Mouse (Mus musculus) forebrain, embryonic 16.5 days (tissue): Measurements from ENCODE around the gene Cog1. TPM values are rescaled to one million over a fixed set of nuclear protein-coding genes. Genes with fewer than 3 reads are reported as not detected.
"Not testable (repeated sequence)": the region's sequence is repeated elsewhere in the genome, so short reads cannot be mapped to it uniquely, and the experiment has no call there.

Experiments used
- ATAC-seq: fragments of 200-750 bp; cut with Nextera tagmentation; 2 replicates; pipeline ENCODE4 v1.8.0; 2017; ENCODE audit warnings: mild to moderate bottlenecking, moderate library complexity
- H3K27ac ChIP-seq: fragments of 300-500 bp; sonication (generic); 2 replicates; pipeline ENCODE4 v1.5.1; 2014; ENCODE audit warnings: low read length, control low read depth
- H3K27me3 ChIP-seq: fragments of 300-500 bp; sonication (generic); replicated peaks from 2 replicates; pipeline ENCODE4 v1.6.1; 2014; ENCODE audit warnings: low read length; ENCODE audit not compliant: control insufficient read depth, insufficient read depth
- H3K36me3 ChIP-seq: fragments of 300-500 bp; sonication (generic); 2 replicates; pipeline ENCODE4 v1.6.1; 2014; ENCODE audit not compliant: control insufficient read depth, insufficient read depth
- H3K4me1 ChIP-seq: fragments of 300-500 bp; sonication (generic); replicated peaks from 2 replicates; pipeline ENCODE4 v1.6.1; 2014; ENCODE audit warnings: low read length; ENCODE audit not compliant: control insufficient read depth, insufficient read depth
- H3K4me2 ChIP-seq: fragments of 300-500 bp; sonication (generic); 2 replicates; pipeline ENCODE4 v1.6.1; 2014; ENCODE audit warnings: mild to moderate bottlenecking, low read length, control low read depth
- H3K4me3 ChIP-seq: fragments of 300-500 bp; sonication (generic); replicated peaks from 2 replicates; pipeline ENCODE4 v1.5.1; 2014; ENCODE audit warnings: mild to moderate bottlenecking, low read length, control low read depth
- H3K9ac ChIP-seq: fragments of 300-500 bp; sonication (generic); replicated peaks from 2 replicates; pipeline ENCODE4 v1.6.1; 2014; ENCODE audit warnings: low read depth, low read length, control low read depth
- H3K9me3 ChIP-seq: fragments of 300-500 bp; sonication (generic); 2 replicates; pipeline ENCODE4 v1.6.1; 2016; ENCODE audit warnings: low read length; ENCODE audit not compliant: control insufficient read depth
- WGBS: fragments of 180-500 bp; shearing (Covaris S2); extraction: QIAGEN DNeasy Blood & Tissue Kit; methylation state at CpG from one replicate; pipeline ENCODE4 v1.1.7; 2014; 5-methylcytosine and 5-hydroxymethylcytosine counted together
- polyA plus RNA-seq: library from polyadenylated mRNA; unstranded; fragments of >200 nt; fragmentation: Nextera tagmentation; extraction: Ambion mirVana; gene quantifications from 2 replicates; pipeline ENCODE4 v1.2.1, GENCODE M21; 2015

Gene Cog1
- polyA plus RNA-seq, 1 experiment from 2014 or later: 36.3 TPM

GRCm38 (mm10) chr11:113658763-113659162 lies 9.8 kb downstream of the Cog1 start:
- H3K27ac ChIP-seq: no peak overlapping the region
- no peak for ATAC-seq
- H3K4me1 ChIP-seq: peaks cover 9% of the 10 kb centered on the region
- no peaks in the 10 kb centered on the region for H3K9me3 ChIP-seq
- no peak overlapping the region for H3K4me3 ChIP-seq
- peaks cover 37% of the 10 kb centered on the region for H3K36me3 ChIP-seq
- no peak overlapping the region for H3K9ac ChIP-seq
- H3K4me2 ChIP-seq: no peak overlapping the region
- H3K27me3 ChIP-seq: no peaks in the 10 kb centered on the region
- 90% methylated on average over 4 of the region's 4 CpGs for WGBS

GRCm38 (mm10) chr11:113660213-113660612 lies 11.2 kb downstream of the Cog1 start:
- not testable (repeated sequence) for H3K27me3 ChIP-seq, ATAC-seq, H3K27ac ChIP-seq, H3K4me1 ChIP-seq, H3K4me2 ChIP-seq, H3K4me3 ChIP-seq, H3K9me3 ChIP-seq, H3K9ac ChIP-seq
- WGBS: 92% methylated on average over 3 of the region's 3 CpGs
- H3K36me3 ChIP-seq: peaks cover 33% of the 10 kb centered on the region

- no peaks in the 10 kb centered on the region for H3K27me3 ChIP-seq
- H3K9ac ChIP-seq: no peak overlapping the region
- H3K4me1 ChIP-seq: peaks cover 2% of the 10 kb centered on the region; the same call in 1 of the 2 replicates
- H3K9me3 ChIP-seq: no peaks in the 10 kb centered on the region
- no peak overlapping the region for H3K4me3 ChIP-seq
- H3K4me2 ChIP-seq: no peak overlapping the region
- ATAC-seq: no peak
- no peak overlapping the region for H3K27ac ChIP-seq
- WGBS: 87% methylated on average over 11 of the region's 11 CpGs
- H3K36me3 ChIP-seq: peaks cover 33% of the 10 kb centered on the region
Measured at GRCm38 (mm10) chr11:113660940-113661339, 12.0 kb downstream of the Cog1 start.

- ATAC-seq: no peak
- no peak overlapping the region for H3K27ac ChIP-seq
- H3K36me3 ChIP-seq: peaks cover 31% of the 10 kb centered on the region
- no peak overlapping the region for H3K9ac ChIP-seq
- WGBS: 91% methylated on average over 18 of the region's 18 CpGs
- no peak overlapping the region for H3K4me3 ChIP-seq
- H3K27me3 ChIP-seq: no peaks in the 10 kb centered on the region
- no peak overlapping the region for H3K4me2 ChIP-seq
- no peaks in the 10 kb centered on the region for H3K9me3 ChIP-seq
- H3K4me1 ChIP-seq: peaks cover 4% of the 10 kb centered on the region; the same call in 1 of the 2 replicates
Measured at GRCm38 (mm10) chr11:113661835-113662351, 12.9 kb downstream of the Cog1 start.

GRCm38 (mm10) chr11:113664279-113664678 lies 15.3 kb downstream of the Cog1 start:
- no peak overlapping the region for H3K4me3 ChIP-seq
- no peak overlapping the region for H3K9ac ChIP-seq
- H3K9me3 ChIP-seq: no peaks in the 10 kb centered on the region
- peaks cover 23% of the 10 kb centered on the region for H3K36me3 ChIP-seq
- no peak overlapping the region for H3K4me2 ChIP-seq
- ATAC-seq: no peak
- no peak overlapping the region for H3K27ac ChIP-seq
- H3K27me3 ChIP-seq: no peaks in the 10 kb centered on the region
- 68% methylated on average over 2 of the region's 2 CpGs for WGBS
- peaks cover 10% of the 10 kb centered on the region; the same call in 1 of the 2 replicates for H3K4me1 ChIP-seq

- WGBS: 60% methylated on average over 6 of the region's 6 CpGs
- Histone ChIP-seq H3K36me3 (peaks cover 14% of the 10 kb centered on the region; the same call in 1 of the 2 replicates), H3K4me3 (no peak overlapping the region), H3K9ac (no peak overlapping the region), H3K4me2 (no peak overlapping the region), H3K27me3 (no peaks in the 10 kb centered on the region), H3K27ac (no peak overlapping the region), H3K9me3 (no peaks in the 10 kb centered on the region), H3K4me1 (peaks cover 10% of the 10 kb centered on the region; the same call in 1 of the 2 replicates)
- ATAC-seq: no peak
Measured at GRCm38 (mm10) chr11:113666205-113666604, 17.2 kb downstream of the Cog1 start.

GRCm38 (mm10) chr11:113666648-113667047 lies 17.7 kb downstream of the Cog1 start:
- Histone ChIP-seq H3K27ac (no peak overlapping the region), H3K9ac (no peak overlapping the region), H3K4me3 (no peak overlapping the region), H3K9me3 (no peaks in the 10 kb centered on the region), H3K36me3 (peaks cover 13% of the 10 kb centered on the region; the same call in 1 of the 2 replicates), H3K4me1 (peaks cover 10% of the 10 kb centered on the region; the same call in 1 of the 2 replicates), H3K4me2 (no peak overlapping the region), H3K27me3 (no peaks in the 10 kb centered on the region)
- no peak for ATAC-seq
- WGBS: 65% methylated on average over 10 of the region's 10 CpGs

- peak; percentile 50 for ATAC-seq
- H3K4me2 ChIP-seq: no peak overlapping the region
- H3K9ac ChIP-seq: no peak overlapping the region
- no peak overlapping the region for H3K4me3 ChIP-seq
- peaks cover 10% of the 10 kb centered on the region; the same call in 1 of the 2 replicates for H3K4me1 ChIP-seq
- no peak overlapping the region for H3K27ac ChIP-seq
- peaks cover 13% of the 10 kb centered on the region; the same call in 1 of the 2 replicates for H3K36me3 ChIP-seq
- H3K27me3 ChIP-seq: no peaks in the 10 kb centered on the region
- 58% methylated on average over 2 of the region's 2 CpGs for WGBS
- no peaks in the 10 kb centered on the region for H3K9me3 ChIP-seq
Measured at GRCm38 (mm10) chr11:113667122-113667521, 18.2 kb downstream of the Cog1 start.

- no peaks in the 10 kb centered on the region for H3K9me3 ChIP-seq
- H3K4me2 ChIP-seq: no peak overlapping the region
- H3K27me3 ChIP-seq: no peaks in the 10 kb centered on the region
- no peak for ATAC-seq
- peaks cover 13% of the 10 kb centered on the region; the same call in 1 of the 2 replicates for H3K36me3 ChIP-seq
- 90% methylated on average over 4 of the region's 4 CpGs for WGBS
- H3K4me3 ChIP-seq: no peak overlapping the region
- no peak overlapping the region for H3K27ac ChIP-seq
- H3K9ac ChIP-seq: no peak overlapping the region
- peaks cover 10% of the 10 kb centered on the region; the same call in 1 of the 2 replicates for H3K4me1 ChIP-seq
Measured at GRCm38 (mm10) chr11:113667704-113668103, 18.7 kb downstream of the Cog1 start.
